Mouse (Mus musculus) forebrain, embryonic 10.5 days (tissue): ENCODE results near the gene Hoxa9. TPM values are rescaled to one million over a fixed set of nuclear protein-coding genes. Genes with fewer than 3 reads are reported as not detected.

Source experiments
- DNase-seq: peaks from one replicate; pipeline ENCODE4 v3.0.0-alpha.2; 2017; ENCODE audit warnings: low spot score; ENCODE audit errors: extremely low spot score
- H3K27ac ChIP-seq: fragments of 300-500 bp; sonication (generic); 2 replicates; pipeline ENCODE4 v1.5.1; 2016; ENCODE audit warnings: mild to moderate bottlenecking
- H3K27me3 ChIP-seq: fragments of 300-500 bp; sonication (generic); 2 replicates; pipeline ENCODE4 v1.6.1; 2016; ENCODE audit warnings: mild to moderate bottlenecking; ENCODE audit not compliant: poor library complexity, severe bottlenecking
- H3K36me3 ChIP-seq: fragments of 300-500 bp; sonication (generic); replicated peaks from 2 replicates; pipeline ENCODE4 v1.6.1; 2016; ENCODE audit warnings: mild to moderate bottlenecking, moderate library complexity
- H3K4me1 ChIP-seq: fragments of 300-500 bp; sonication (generic); 2 replicates; pipeline ENCODE4 v1.6.1; 2016
- H3K4me3 ChIP-seq: fragments of 300-500 bp; sonication (generic); 2 replicates; pipeline ENCODE4 v1.5.1; 2016; ENCODE audit warnings: mild to moderate bottlenecking, moderate library complexity
- H3K9me3 ChIP-seq: fragments of 300-500 bp; sonication (generic); 2 replicates; pipeline ENCODE4 v1.6.1; 2016; ENCODE audit warnings: mild to moderate bottlenecking, moderate library complexity
- WGBS: fragments of 180-500 bp; shearing (Covaris S2); methylation state at CpG from one replicate; pipeline ENCODE4 v1.1.7; 2016; 5-methylcytosine and 5-hydroxymethylcytosine counted together
- polyA plus RNA-seq: library from polyadenylated mRNA; unstranded; fragments of >200 nt; fragmentation: Nextera tagmentation; extraction: Ambion mirVana; gene quantifications from 2 replicates; pipeline ENCODE4 v1.2.1, GENCODE M21; 2016

The Hoxa9 gene
- polyA plus RNA-seq, 1 experiment from 2014 or later: not detected

DNA sequence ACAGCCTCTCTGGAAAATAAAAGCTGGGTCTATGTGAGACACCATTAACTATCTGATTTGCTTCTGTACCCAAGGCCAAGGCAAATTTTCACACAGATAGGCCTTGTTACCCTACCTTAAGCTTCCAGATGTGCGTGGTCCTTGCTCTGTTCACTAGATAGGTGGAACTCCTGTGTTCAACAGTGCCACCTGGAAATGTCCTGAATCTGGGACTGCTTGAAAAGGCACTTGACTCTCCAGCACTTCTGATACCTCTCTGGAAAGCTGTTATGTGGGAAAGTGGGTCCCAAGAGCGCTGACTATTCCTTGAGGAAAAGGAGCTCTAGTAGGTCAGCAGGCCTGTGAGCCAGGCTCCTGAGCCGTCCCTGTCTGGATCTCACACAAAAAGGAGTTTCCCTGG, 5.9 kb upstream of the Hoxa9 start:
- Histone ChIP-seq H3K4me3 (no peak overlapping the region), H3K27ac (no peak overlapping the region), H3K4me1 (peaks cover 17% of the 10 kb centered on the region), H3K9me3 (no peaks in the 10 kb centered on the region), H3K27me3 (peaks cover 100% of the 10 kb centered on the region), H3K36me3 (no peaks in the 10 kb centered on the region)
- DNase-seq: no peak
- WGBS: 10% methylated on average over 3 of the region's 3 CpGs

DNA sequence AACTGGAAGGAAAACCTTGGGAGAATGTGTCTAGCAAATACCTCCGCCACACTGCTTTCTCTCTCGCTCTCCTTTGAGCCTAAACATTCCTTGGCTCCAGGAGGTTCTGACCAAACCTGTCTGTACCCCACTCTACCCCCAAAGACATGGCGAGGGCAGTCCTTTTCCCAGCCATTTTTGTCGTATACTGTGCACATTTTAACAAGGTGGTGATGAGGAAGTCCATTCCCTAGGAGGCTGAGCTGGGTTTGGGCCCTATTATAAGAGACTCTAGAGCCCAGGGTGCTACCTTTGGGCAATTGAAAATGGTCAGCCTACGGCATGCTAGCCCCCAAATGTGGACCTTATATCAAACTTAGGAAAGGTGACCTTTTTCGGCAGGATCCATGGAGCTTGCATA, 5.0 kb upstream of the Hoxa9 start:
- no peak for DNase-seq
- no peaks in the 10 kb centered on the region for H3K36me3 ChIP-seq
- 23% methylated on average over 6 of the region's 6 CpGs for WGBS
- no peak overlapping the region for H3K4me3 ChIP-seq
- H3K9me3 ChIP-seq: no peaks in the 10 kb centered on the region
- H3K27me3 ChIP-seq: peaks cover 100% of the 10 kb centered on the region
- no peak overlapping the region for H3K27ac ChIP-seq
- peaks cover 17% of the 10 kb centered on the region for H3K4me1 ChIP-seq

DNA sequence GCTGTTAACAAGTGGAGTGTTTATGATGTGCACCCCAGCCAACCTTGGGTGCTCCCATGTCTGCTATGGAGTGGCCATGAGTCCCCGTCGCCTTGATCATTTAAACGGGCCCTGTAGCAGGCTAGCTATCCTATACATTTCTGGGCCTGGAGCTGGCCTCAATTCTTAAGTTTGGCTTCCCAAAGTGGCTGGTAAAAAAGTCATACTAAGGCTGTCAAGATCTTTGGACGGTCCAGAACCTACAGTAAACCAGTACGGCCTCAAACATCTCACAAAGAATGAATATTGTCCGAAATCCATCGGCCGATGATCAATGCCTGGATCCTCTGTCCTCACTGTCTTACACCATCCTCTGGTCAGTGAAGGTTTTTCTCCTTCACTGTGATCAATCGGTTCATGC, 4.4 kb upstream of the Hoxa9 start:
- Histone ChIP-seq H3K36me3 (no peaks in the 10 kb centered on the region), H3K27me3 (peaks cover 100% of the 10 kb centered on the region), H3K4me1 (peaks cover 15% of the 10 kb centered on the region), H3K9me3 (no peaks in the 10 kb centered on the region), H3K27ac (no peak overlapping the region), H3K4me3 (no peak overlapping the region)
- WGBS: 21% methylated on average over 9 of the region's 9 CpGs
- DNase-seq: no peak

DNA sequence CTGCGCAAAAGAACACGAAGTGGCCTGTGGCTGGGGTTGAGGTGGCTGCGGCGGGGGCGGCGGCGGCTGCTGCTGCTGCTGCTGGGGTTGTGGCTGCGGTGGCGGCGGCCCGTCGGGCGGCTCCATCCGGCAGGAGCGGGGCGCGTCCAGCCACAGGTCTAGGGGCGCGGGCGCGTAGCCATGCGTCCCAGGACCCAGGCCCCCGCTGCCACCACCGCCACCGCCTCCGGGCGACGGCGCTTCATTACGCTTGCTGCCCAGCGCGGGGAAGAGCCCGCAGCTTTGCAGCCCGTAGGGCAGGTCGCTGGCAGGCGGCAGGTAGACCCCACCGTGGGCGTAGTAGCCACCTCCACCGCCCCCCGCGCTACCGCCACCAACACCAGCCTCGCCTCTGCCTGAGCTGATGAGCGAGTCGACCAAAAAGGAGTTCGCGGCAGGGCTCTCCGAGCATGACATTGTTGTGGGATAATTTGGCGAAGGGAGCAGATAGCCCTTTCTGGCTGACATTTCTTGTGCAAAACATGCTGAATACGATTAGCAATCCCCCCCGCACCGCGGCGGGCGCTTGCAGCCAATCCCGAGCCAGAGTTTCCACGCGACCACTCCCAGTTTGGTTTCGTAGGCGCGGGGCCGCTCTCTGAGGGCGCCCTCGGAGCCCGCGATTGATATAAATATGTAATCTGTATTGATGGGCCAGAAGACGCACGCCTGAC, 3.7 kb upstream of the Hoxa9 start:
- H3K4me3 ChIP-seq: 0 out of 2 replicates have a peak overlapping the region, but pooled peaks have one; percentile 2
- H3K27me3 ChIP-seq: peaks cover 100% of the 10 kb centered on the region
- H3K4me1 ChIP-seq: peaks cover 13% of the 10 kb centered on the region
- WGBS: 1% methylated on average over 66 of the region's 68 CpGs
- no peaks in the 10 kb centered on the region for H3K9me3 ChIP-seq
- H3K36me3 ChIP-seq: no peaks in the 10 kb centered on the region
- DNase-seq: no peak
- no peak overlapping the region for H3K27ac ChIP-seq

DNA sequence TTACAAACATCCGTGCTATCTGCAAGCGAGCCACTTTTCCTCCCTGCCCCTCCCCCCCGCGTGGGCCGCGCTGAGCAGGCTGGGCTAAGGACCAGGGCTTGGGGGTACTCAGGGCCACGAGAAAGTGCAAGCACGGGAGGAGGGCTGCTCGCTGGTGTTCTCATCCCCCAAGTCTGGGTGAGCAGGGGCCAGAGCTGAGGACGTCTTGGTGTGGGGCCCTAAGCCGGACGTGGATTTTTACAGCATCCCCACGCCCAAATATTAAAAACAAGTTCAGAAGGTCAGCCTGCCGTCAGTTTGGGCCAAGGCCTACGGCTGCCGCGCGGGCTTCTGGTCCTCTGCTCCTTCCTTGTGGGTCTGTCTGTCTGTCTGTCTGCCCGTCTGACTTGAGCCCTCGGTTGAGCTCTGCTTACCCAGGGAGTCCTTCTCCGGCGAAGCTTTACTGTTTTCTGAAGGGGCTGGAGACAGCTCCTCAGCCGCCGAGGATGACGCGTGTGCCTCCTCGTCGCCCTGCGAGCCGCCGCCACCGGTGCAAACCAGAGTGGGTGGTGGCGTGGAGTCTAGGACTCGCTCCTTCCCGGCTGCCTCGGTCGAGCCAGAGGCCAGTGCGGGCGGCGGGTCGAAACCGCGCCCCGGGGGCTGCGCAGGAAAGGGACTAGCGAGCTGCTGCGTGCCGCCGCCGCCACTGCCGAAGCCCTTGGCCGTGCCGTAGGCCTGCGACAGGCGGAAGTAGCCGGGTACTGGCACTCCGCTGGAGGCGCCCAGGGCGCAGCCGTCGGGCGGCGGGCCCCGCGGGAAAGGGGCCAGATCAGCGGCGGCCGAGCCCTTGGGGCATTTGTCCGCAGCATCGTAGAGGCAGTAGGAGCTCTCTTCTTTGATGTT, 2.9 kb upstream of the Hoxa9 start:
- H3K36me3 ChIP-seq: no peaks in the 10 kb centered on the region
- no peak overlapping the region for H3K27ac ChIP-seq
- H3K9me3 ChIP-seq: no peaks in the 10 kb centered on the region
- H3K4me3 ChIP-seq: 0 out of 2 replicates have a peak overlapping the region, but pooled peaks have one; percentile 2
- H3K4me1 ChIP-seq: peaks cover 13% of the 10 kb centered on the region
- peaks cover 100% of the 10 kb centered on the region for H3K27me3 ChIP-seq
- WGBS: under 1% methylated on average over 70 of the region's 70 CpGs
- DNase-seq: no peak

DNA sequence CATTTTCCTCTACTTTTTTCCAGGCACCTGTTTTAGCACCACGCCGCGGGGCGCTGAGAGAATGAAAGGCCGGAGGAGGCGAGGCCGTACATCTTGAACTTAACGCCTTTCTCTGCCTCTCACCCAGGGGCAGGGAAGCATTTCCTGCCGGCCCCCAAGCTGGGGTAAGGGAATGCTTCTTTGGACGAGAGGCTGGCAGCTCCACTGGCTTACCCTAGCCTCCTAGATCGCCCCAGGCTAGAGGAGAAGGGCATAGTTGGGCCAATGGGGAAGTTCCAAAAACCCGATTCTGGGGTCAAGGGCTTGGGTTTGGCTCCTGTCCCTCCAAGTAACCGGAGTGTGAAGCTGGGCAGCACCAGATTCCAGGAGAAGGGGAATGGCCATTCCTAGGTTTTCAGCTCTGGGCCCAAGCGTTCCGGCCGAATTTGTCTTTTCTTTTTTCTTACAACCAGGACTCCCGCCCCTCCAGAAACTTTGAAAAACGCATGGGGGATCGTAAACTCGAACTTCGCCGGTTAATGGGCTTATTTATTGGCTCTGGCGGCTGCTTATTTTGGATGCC, 2.2 kb upstream of the Hoxa9 start:
- DNase-seq: no peak
- H3K4me3 ChIP-seq: no peak overlapping the region
- H3K4me1 ChIP-seq: peaks cover 13% of the 10 kb centered on the region
- WGBS: 3% methylated on average over 23 of the region's 23 CpGs
- H3K27me3 ChIP-seq: peaks cover 100% of the 10 kb centered on the region
- H3K9me3 ChIP-seq: no peaks in the 10 kb centered on the region
- no peaks in the 10 kb centered on the region for H3K36me3 ChIP-seq
- no peak overlapping the region for H3K27ac ChIP-seq

DNA sequence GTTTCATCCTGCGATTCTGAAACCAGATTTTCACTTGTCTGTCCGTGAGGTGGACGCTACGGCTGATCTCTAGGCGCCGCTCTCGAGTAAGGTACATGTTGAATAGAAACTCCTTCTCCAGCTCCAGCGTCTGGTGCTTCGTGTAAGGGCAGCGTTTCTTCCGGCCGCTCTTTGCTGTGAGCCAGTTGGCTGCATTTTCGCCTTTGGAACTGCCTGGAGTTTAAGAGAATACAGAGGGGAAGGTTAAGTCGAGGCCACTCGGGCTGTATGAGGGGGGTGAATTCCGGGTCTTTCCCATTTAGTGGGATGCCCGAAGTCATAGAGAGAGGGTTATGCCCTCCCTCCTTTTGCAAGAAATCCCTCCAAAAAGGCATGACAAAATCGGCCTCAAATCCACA, 1.7 kb upstream of the Hoxa9 start:
- DNase-seq: no peak
- Histone ChIP-seq H3K4me1 (peaks cover 13% of the 10 kb centered on the region), H3K27me3 (peaks cover 100% of the 10 kb centered on the region), H3K9me3 (no peaks in the 10 kb centered on the region), H3K27ac (no peak overlapping the region), H3K4me3 (no peak overlapping the region), H3K36me3 (no peaks in the 10 kb centered on the region)
- 1% methylated on average over 18 of the region's 18 CpGs for WGBS

DNA sequence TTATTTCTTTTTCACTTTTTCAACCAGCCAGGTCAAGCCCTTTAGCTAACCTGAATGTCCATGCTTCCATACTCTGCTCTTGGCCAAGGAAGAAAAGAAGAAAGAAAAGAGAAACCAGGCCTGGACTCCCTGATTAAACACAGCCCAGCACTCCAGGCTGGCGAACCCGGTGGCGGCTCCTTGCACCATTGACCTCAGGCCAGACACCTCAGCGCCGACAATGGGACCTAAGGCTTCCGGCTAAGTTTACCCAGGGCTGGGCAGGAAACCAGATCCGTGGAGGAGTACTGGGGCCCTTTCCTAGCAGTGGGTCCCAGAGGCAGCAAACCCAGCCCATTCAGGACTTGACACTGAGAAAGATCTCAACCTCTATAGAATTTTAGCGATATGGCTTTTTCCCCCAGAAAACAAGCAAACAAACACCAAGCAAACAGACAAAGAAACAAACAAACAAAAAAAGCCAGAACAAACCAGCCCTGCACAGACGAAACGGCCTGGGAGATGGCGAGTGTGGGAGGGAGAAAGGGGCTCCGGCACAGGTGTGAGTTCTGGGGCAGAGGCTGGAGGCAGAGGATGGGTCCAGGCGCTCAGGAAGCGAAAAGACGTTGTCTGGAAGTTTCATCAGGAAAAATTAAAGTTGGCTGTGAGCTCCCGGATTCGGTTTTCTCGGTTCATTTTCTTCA, 1.1 kb upstream of the Hoxa9 start:
- Histone ChIP-seq H3K27ac (no peak overlapping the region), H3K36me3 (no peaks in the 10 kb centered on the region), H3K27me3 (peaks cover 100% of the 10 kb centered on the region), H3K4me3 (no peak overlapping the region), H3K4me1 (peaks cover 13% of the 10 kb centered on the region), H3K9me3 (no peaks in the 10 kb centered on the region)
- DNase-seq: no peak
- WGBS: 2% methylated on average over 18 of the region's 18 CpGs

DNA sequence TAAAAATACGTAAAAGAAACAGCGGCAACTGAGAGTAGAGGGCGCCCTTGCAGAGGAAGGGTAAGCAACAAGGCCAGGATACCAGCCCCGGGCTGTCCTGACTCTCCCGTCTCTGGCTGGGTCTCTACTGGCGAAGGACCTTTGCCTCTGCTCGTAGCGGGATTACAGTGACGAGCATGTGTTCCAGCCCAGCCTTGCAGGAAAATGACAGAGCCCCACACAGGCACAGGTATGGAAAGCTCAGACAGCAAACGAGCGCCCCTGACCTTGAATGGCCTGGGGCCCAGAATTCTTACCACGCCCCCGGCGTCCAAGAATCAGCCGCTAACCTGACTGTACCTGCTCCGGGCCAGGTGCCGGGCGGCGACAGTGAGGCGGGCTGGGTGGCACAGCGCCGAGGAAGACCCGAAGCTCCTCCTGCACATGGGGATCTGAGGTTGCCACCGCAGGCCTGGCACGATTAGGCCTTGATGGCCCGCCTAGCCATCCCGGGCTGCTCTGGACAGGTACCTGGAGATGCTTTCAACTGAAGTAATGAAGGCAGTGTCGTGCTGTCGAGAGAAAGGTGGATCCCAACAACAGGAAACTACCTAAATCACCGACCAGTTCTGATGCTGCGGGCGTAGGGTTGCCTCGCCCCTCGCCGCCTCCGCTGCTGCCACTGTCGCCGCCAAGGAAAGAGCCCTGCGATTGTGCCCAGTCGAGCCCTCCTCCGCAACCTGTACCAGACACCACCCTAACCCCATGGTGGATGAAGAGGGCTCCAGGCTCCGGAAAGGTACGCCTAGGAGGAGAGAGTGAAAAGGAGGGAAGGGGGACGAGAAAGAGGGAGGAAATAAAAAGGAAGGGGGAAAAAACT, 1.1 kb downstream of the Hoxa9 start:
- H3K4me3 ChIP-seq: no peak overlapping the region
- no peaks in the 10 kb centered on the region for H3K36me3 ChIP-seq
- 2% methylated on average over 44 of the region's 44 CpGs for WGBS
- no peaks in the 10 kb centered on the region for H3K9me3 ChIP-seq
- H3K4me1 ChIP-seq: peaks cover 18% of the 10 kb centered on the region
- DNase-seq: no peak
- peaks cover 100% of the 10 kb centered on the region for H3K27me3 ChIP-seq
- H3K27ac ChIP-seq: no peak overlapping the region

DNA sequence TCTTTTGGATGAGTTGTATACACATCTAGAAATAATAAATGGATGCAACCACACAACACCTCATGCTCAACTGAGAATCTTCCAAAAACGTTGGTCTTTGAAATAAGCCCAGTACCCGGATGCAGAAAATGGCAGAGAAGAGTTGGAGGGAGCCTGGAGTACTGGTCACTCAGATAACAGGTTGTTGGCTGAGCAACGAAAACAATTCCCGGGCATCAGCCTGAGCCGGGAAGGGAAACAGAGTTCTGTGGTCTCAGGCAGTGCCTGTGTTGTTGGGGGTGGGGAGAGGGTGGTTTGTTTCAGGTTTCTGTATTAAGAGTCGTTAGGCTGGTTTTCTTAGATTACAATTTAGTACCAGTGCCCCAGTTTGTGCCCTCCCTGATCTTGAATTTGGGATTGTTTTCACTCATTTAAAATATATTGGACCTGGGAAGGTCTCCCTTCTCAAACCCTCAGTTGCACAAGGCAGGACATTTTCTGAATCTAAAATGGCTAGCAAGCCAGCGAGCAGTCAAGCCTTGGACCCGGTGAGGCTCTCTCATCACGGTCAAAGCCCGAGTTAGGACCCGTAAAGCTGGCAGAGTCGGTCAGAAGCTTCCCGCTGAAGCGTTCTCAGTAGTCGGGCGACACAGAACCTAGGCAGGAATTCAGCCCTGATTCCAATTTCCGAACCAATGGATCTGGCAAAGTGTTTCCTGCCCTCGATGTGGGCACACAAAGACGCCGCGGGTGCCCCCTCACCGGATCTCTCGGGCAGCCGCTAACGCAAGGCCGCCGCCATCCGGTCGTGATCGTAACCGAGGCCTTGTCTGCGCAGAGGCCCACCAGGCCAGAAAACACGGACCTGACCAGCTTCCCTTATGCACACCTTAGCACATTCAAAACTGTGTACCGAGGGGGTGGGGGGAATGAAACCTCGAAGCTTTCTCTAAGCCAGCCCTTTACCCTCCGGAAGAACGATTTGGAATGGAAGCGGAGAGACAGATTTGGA, 2.1 kb downstream of the Hoxa9 start:
- no peak for DNase-seq
- H3K27ac ChIP-seq: no peak overlapping the region
- H3K4me1 ChIP-seq: peaks cover 10% of the 10 kb centered on the region
- H3K4me3 ChIP-seq: no peak overlapping the region
- no peaks in the 10 kb centered on the region for H3K36me3 ChIP-seq
- H3K9me3 ChIP-seq: no peaks in the 10 kb centered on the region
- 1% methylated on average over 38 of the region's 38 CpGs for WGBS
- H3K27me3 ChIP-seq: peaks cover 100% of the 10 kb centered on the region
